Mouse (Mus musculus) hindbrain, embryonic 16.5 days (tissue): ENCODE data around the gene Col6a4. TPM values are rescaled to one million over a fixed set of nuclear protein-coding genes. Genes with fewer than 3 reads are reported as not detected.

Source experiments
- ATAC-seq: fragments of 200-750 bp; cut with Nextera tagmentation; 2 replicates; pipeline ENCODE4 v1.8.0; 2017; ENCODE audit warnings: moderate TSS enrichment, moderate library complexity
- H3K27ac ChIP-seq: fragments of 300-500 bp; sonication (generic); 2 replicates; pipeline ENCODE4 v1.5.1; 2014; ENCODE audit warnings: low read depth, mild to moderate bottlenecking, control low read depth, low read length, moderate library complexity
- H3K27me3 ChIP-seq: fragments of 300-500 bp; sonication (generic); replicated peaks from 2 replicates; pipeline ENCODE4 v1.6.1; 2014; ENCODE audit warnings: low read length; ENCODE audit not compliant: control insufficient read depth, insufficient read depth
- H3K36me3 ChIP-seq: fragments of 300-500 bp; sonication (generic); 2 replicates; pipeline ENCODE4 v1.6.1; 2014; ENCODE audit warnings: mild to moderate bottlenecking, low read length, moderate library complexity, mixed read lengths; ENCODE audit not compliant: control insufficient read depth, insufficient read depth
- H3K4me1 ChIP-seq: fragments of 300-500 bp; sonication (generic); 2 replicates; pipeline ENCODE4 v1.6.1; 2014; ENCODE audit warnings: low read depth, low read length; ENCODE audit not compliant: control insufficient read depth, insufficient read depth
- H3K4me2 ChIP-seq: fragments of 300-500 bp; sonication (generic); 2 replicates; pipeline ENCODE4 v1.6.1; 2014; ENCODE audit warnings: mild to moderate bottlenecking, low read length, control low read depth, moderate library complexity
- H3K4me3 ChIP-seq: fragments of 300-500 bp; sonication (generic); 2 replicates; pipeline ENCODE4 v1.5.1; 2014; ENCODE audit warnings: mild to moderate bottlenecking, low read length, control low read depth, moderate library complexity
- H3K9ac ChIP-seq: fragments of 300-500 bp; sonication (generic); 2 replicates; pipeline ENCODE4 v1.6.1; 2014; ENCODE audit warnings: low read depth, mild to moderate bottlenecking, control low read depth, low read length, moderate library complexity
- H3K9me3 ChIP-seq: fragments of 300-500 bp; sonication (generic); 2 replicates; pipeline ENCODE4 v1.6.1; 2014; ENCODE audit warnings: mild to moderate bottlenecking, low read length, moderate library complexity; ENCODE audit not compliant: control insufficient read depth
- WGBS: fragments of 180-500 bp; shearing (Covaris S2); extraction: QIAGEN DNeasy Blood & Tissue Kit; methylation state at CpG from one replicate; pipeline ENCODE4 v1.1.7; 2014; 5-methylcytosine and 5-hydroxymethylcytosine counted together
- polyA plus RNA-seq: library from polyadenylated mRNA; unstranded; fragments of >200 nt; fragmentation: Nextera tagmentation; extraction: Ambion mirVana; gene quantifications from 2 replicates; pipeline ENCODE4 v1.2.1, GENCODE M21; 2015

The Col6a4 gene
- polyA plus RNA-seq, 1 experiment from 2014 or later = 1.5 TPM

DNA sequence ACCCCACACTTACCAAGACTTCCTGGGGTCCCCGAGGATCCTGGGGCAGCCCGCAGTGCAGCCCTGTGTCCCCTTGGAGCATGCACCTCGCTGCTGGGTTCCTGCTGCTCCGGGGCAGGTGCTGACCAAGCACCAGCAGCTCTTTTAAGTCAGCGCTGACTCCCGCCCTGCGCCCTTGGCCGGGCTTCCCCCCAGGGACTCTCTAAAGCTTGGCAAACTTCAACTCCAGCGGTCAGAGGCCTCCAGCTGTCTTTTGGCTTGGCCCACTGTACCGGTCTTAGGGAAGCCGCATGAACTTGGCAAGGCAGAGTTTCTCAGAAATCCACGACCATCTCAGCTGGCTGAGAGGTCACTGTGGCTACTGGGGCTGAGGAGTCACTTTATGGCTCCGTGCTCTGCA is 136.1 kb downstream of the Col6a4 start, which contains the start of gene Col6a5:
Gene Col6a5, minus strand, starts transcription at position 111 of the 400 bp plus-strand sequence.
- ATAC-seq = no peak
- Histone ChIP-seq H3K4me2 (no peak within 1 kb of the TSS), H3K27ac (no peak within 1 kb of the TSS), H3K36me3 (no peaks in the 10 kb centered on the region), H3K4me1 (no peaks in the 10 kb centered on the region; the same call in 1 of the 2 replicates), H3K27me3 (no peaks in the 10 kb centered on the region), H3K9ac (no peak within 1 kb of the TSS), H3K4me3 (no peak within 1 kb of the TSS), H3K9me3 (no peaks in the 10 kb centered on the region)
- 19% methylated on average over 13 of the region's 13 CpGs for WGBS

DNA sequence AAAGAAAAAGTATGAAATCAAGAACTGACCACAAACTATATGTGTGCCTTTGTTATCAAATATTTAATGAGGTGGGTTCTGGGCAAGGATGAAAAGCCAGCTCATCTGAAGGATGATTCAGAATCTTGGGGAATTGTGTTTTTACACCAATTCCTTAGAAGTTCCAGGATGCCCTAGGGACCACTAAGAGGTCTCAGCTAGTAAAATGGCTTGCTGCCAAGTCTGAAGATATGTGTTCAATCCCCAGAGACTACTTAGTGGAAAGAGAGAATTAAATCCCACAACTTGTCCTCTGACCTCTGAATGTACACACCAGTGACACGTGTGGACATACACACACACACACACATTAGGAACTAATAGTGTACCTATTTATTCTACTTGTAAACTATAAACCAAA is 137.5 kb downstream of the Col6a4 start:
- WGBS = 82% methylated on average over 1 of the region's 1 CpGs
- no peak for ATAC-seq
- no peaks in the 10 kb centered on the region for H3K9me3 ChIP-seq
- no peak overlapping the region for H3K9ac ChIP-seq
- no peaks in the 10 kb centered on the region for H3K27me3 ChIP-seq
- H3K27ac ChIP-seq = no peak overlapping the region
- no peaks in the 10 kb centered on the region; the same call in 1 of the 2 replicates for H3K4me1 ChIP-seq
- no peak overlapping the region for H3K4me3 ChIP-seq
- no peak overlapping the region for H3K4me2 ChIP-seq
- no peaks in the 10 kb centered on the region for H3K36me3 ChIP-seq

DNA sequence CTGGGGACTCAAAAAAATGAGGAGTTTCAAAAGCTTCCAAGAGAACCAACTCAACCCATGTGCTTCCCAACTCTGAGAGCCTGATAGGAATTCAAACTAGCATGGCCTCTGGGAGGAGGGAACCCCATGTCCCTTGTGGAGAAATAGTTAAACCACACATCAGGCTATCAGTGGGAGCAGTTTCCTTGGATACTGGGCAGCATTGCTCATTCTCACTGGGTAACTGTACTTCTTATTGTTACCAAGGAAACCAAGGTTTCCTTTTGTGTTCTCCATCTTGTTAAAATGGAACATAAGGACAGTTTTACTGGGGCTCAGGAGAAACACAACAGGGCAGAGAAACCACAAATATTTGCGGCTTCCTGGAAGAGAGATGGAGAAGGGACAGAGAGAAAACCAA is 146.8 kb downstream of the Col6a4 start:
- Histone ChIP-seq H3K4me2 (no peak overlapping the region), H3K4me1 (no peaks in the 10 kb centered on the region), H3K27ac (no peak overlapping the region), H3K9ac (no peak overlapping the region), H3K4me3 (no peak overlapping the region), H3K27me3 (no peaks in the 10 kb centered on the region), H3K9me3 (no peaks in the 10 kb centered on the region), H3K36me3 (no peaks in the 10 kb centered on the region)
- no peak for ATAC-seq
- 67% methylated on average over 1 of the region's 1 CpGs for WGBS

DNA sequence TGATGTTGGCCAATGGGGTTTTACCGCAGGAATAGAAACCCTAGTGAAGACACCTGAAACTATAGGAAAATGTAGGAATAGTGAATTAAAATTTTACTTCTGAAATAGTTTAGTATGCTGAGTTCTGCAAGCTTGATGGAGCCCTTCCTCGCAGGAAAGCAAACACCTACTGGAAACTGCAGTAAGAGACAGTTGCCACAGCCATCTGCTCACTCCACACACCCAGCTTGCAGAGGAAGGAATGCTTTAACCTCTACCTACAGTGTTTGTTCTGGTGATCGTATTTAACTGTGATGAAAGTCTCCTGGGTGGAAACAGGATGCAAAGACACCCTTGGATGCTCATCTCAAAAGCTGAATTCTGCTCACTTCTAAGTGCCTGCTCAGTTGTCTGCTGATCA is 149.0 kb downstream of the Col6a4 start:
- ATAC-seq = no peak
- no peaks in the 10 kb centered on the region for H3K9me3 ChIP-seq
- no peak overlapping the region for H3K9ac ChIP-seq
- H3K4me2 ChIP-seq = no peak overlapping the region
- no peak overlapping the region for H3K27ac ChIP-seq
- no peaks in the 10 kb centered on the region for H3K36me3 ChIP-seq
- H3K4me3 ChIP-seq = no peak overlapping the region
- 84% methylated on average over 3 of the region's 3 CpGs for WGBS
- H3K4me1 ChIP-seq = no peaks in the 10 kb centered on the region
- no peaks in the 10 kb centered on the region for H3K27me3 ChIP-seq

Other genes with a start within 250 kb of the Col6a4 start
- 0.21 and 0.35 TPM in 2 replicates for gene Col6a5, start 136.1 kb downstream of the Col6a4 start, polyA plus RNA-seq
- gene Glyctk, start 61.4 kb upstream of the Col6a4 start, polyA plus RNA-seq = 2.1 TPM in 2 replicates
- gene Wdr82, start 74.1 kb upstream of the Col6a4 start, polyA plus RNA-seq = 26.7 and 30.6 TPM in 2 replicates
- 20.9 TPM in 2 replicates for gene Ppm1m, start 103.0 kb upstream of the Col6a4 start, polyA plus RNA-seq
- 49.9 and 50.3 TPM in 2 replicates for gene Twf2, start 106.3 kb upstream of the Col6a4 start, polyA plus RNA-seq
- 0.04 and 0.09 TPM in 2 replicates for gene Tlr9, start 125.8 kb upstream of the Col6a4 start, polyA plus RNA-seq
- gene Alas1, start 151.9 kb upstream of the Col6a4 start, polyA plus RNA-seq = 105 and 112 TPM in 2 replicates
- gene Poc1a, start 184.3 kb upstream of the Col6a4 start, polyA plus RNA-seq = 8.9 and 9.7 TPM in 2 replicates